Mouse (Mus musculus): Measurements from ENCODE around the gene Stx2.

The Stx2 gene

GRCm38 (mm10) chr5:129008412-129008826, at the start of gene Stx2:
Gene Stx2 (minus strand): TSS chr5:129008574.
- peak; percentile 81 for DNase-seq (ENCODE audit: low read depth, low spot score)

DNA sequence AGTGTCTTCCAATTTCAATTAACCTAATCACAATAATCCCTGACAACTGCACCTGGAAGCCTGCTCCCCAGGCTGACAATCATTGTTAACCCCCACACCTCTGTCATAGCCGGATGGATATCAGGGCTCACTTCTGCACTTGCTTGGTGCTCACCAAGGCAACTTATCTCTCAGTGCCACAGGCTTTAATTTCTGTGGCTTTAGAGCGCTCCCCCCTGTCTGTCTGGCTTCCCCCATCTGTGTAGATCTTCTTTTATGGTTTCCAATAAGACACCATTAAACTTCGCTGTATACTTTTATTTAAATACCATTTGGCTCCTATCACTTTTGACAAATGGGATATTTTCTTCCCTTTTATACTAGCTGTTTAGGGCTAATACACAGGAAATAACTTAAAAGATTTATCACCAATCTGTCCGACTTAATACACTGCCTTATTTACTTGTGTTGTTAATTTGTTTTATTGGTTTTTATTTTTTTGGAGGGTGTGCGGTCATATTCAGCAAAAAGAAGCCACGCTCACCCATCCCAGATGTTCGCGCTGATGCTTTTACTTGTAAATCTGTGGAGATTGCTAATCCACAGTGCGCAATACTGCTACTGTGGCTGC, 46.4 kb upstream of the Stx2 start:
- no peak for DNase-seq (ENCODE audit: low read depth, low spot score)

- no peak for DNase-seq (ENCODE audit: low read depth, low spot score)
Observed at GRCm38 (mm10) chr5:129052636-129053355, 44.4 kb upstream of the Stx2 start.

DNA sequence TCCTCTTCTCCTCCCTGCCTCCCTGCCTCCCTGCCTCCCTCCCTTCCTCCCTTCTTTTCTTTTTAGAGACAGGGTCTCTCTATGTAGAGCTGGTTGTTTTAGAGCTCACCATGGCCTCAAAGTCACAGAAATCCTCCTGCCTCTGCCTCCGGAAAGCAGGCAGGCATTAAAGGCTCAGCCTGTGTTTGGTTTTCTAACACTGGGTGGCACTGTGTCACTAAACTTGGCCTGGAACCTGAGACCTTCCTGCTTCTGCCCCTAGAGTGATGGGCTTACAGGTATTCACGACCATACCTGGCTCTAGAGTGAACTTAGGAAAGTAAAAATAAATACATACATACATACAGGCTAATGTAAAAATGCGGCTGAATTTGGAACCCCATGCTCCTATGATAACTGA, 43.5 kb upstream of the Stx2 start:
- no peak for DNase-seq (ENCODE audit: low read depth, low spot score)

GRCm38 (mm10) chr5:129049372-129049771, 41.0 kb upstream of the Stx2 start:
- no peak for DNase-seq (ENCODE audit: low read depth, low spot score)

- DNase-seq (ENCODE audit: low read depth, low spot score): no peak
Observed at GRCm38 (mm10) chr5:129045641-129046580, 37.5 kb upstream of the Stx2 start.

DNA sequence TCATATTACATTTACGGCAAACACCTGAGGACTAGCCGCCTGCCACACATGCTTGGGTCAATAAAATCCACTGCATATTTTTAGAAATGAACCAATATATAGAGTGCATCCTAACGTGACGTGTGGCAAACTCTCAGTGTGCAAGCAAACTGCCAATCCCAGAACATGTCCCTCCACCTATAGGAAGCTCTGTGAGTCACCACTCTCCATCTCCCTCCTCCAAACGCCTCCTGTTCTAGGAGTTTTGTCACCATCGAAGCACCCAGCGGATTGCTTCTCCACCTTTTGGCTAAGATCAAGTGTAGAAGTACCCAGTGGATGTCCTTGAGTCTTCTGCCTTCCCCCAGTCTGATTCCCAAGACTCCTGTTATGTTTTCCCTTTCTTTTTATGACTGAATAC, 29.4 kb upstream of the Stx2 start:
- DNase-seq (ENCODE audit: low read depth, low spot score): no peak

- no peak for DNase-seq (ENCODE audit: low read depth, low spot score)
Observed at GRCm38 (mm10) chr5:129036678-129037077, 28.3 kb upstream of the Stx2 start.

- DNase-seq (ENCODE audit: low read depth, low spot score): no peak
Observed at GRCm38 (mm10) chr5:129029131-129029723, 20.9 kb upstream of the Stx2 start.

DNA sequence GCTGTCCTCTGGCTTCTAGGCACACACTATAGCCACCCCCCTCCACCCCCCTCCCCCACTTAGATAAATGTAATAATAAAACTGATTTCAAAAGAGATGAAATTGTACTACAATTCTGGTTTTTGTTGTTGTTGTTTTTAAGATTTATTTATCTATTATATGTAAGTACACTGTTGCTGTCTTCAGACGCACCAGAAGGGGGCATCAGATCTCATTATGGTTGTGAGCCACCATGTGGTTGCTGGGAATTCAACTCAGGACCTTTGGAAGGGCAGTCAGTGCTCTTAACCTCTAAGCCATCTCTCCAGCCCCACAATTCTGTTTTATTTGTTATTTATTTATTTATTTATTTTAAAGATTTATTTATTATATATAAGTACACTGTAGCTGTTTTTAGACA, 18.3 kb upstream of the Stx2 start:
- DNase-seq (ENCODE audit: low read depth, low spot score): no peak

DNA sequence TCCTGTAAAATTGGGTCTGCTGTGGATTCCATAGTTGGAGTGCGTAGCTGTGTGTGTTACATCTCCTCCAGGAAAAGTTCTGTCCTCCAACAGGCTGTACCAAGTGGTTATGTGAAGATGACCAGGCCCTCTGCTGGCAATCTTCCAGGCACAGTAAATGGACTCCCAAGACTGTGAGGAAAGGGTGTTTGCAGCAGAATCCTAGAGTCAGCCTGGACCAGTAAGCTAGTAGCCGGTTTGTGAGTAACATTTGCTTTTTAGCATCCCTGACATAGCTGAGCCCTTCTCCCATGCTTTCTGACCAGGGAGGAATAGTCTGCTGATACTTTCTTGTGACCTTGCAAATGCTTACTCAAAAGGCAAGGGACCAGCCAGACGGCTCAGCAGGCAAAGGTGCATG, 17.8 kb upstream of the Stx2 start:
- no peak for DNase-seq (ENCODE audit: low read depth, low spot score)

- DNase-seq (ENCODE audit: low read depth, low spot score): no peak
Observed at GRCm38 (mm10) chr5:129025725-129026124, 17.4 kb upstream of the Stx2 start.

DNA sequence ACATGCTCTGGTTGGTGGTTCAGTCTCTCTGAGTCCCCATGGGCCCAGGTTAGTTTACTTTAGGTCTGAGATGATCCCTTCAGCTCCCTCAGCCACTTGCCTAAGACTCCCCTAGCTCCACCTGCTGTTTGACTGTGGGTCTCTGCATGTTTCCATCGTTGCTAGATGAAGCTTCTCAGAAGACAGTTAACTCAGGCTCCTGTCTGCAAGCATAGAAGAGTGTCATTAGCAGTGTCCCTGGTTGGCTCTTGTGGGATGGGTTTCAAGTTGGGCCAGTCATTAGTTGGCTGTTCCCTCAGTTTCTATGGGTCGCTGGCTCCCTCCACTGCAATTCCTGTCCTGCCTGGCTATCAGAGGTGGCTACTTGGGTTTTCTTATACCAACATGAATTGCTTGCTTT, 16.7 kb upstream of the Stx2 start:
- DNase-seq (ENCODE audit: low read depth, low spot score): no peak

GRCm38 (mm10) chr5:129020731-129021130, 12.4 kb upstream of the Stx2 start:
- no peak for DNase-seq (ENCODE audit: low read depth, low spot score)

- peak; percentile 73 for DNase-seq (ENCODE audit: low read depth, low spot score)
Observed at GRCm38 (mm10) chr5:129020300-129020668, 11.9 kb upstream of the Stx2 start.

GRCm38 (mm10) chr5:129019497-129020299, 11.3 kb upstream of the Stx2 start, which contains the start of gene Ran:
Gene Ran (plus strand): TSS chr5:129020069.
- peak; percentile 96 for DNase-seq (ENCODE audit: low read depth, low spot score)

GRCm38 (mm10) chr5:129018782-129019489, 10.6 kb upstream of the Stx2 start:
- DNase-seq (ENCODE audit: low read depth, low spot score): no peak

DNA sequence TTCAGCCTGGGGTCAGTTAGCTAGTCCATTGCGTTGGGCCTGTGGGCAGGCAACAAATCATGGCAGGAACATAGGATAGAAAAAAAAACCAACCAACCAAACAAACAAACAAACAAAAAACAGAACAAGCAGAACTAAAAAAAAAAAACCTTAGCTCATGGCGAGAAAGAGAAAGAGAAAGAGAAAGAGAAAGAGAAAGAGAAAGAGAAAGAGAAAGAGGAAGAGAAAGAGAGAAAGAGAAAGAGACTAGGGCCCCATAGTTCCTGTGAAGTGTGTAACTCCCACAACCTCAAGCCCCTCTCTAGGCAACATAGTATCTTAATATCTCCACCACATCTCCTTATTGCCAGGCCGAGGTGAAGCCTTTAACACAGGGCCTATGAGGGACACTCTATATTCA, 8.0 kb upstream of the Stx2 start:
- no peak for DNase-seq (ENCODE audit: low read depth, low spot score)

DNA sequence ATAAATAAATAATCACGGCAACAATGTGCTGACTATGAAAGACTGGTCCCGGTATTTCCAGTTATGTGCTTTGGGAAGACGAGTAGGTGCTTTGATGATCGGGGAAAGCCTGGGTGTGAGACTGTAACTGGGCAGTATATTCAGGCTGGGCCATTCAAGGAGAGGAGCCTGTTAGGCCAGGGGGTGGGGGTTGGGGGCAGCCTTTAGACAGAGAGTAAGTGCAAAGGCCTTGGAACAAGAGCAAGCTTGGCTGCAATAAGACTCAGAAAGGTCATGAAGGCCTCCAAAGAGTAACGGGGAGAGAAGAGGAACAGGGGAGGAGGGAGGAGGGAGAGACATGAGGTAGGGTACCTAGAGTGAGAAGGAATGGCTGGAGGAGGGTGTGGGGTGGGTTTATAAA, 7.2 kb upstream of the Stx2 start:
- no peak for DNase-seq (ENCODE audit: low read depth, low spot score)

DNA sequence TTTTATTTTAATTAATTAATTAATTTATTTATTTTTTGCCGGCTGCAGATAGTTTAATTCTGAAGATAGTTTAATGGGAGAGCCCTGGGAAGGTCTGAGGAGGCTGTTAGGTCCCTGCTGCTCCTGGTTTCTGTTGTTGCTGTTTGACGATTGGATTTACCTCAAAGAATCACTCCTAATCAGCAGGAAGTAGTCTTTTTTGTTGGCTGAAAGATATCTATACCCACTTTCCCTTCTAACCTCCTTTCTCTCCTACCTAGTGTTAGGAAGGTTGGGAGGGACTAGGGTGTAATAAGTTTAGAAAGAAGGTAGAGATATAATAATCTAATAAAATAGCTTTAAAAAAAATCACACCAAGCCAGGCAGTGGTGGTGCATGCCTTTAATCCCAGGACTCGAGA, 6.6 kb upstream of the Stx2 start:
- no peak for DNase-seq (ENCODE audit: low read depth, low spot score)

GRCm38 (mm10) chr5:129010937-129011336, 2.6 kb upstream of the Stx2 start:
- DNase-seq (ENCODE audit: low read depth, low spot score): no peak

Data from retina, postnatal 7 days (tissue).